Mouse (Mus musculus) heart, postnatal 10 days (tissue): Measurements from ENCODE around the gene Ap2a1. TPM values are rescaled to one million over a fixed set of nuclear protein-coding genes. Genes with fewer than 3 reads are reported as not detected.

Experiments
- DNase-seq, 2 experiments: peaks; one replicate each; pipeline ENCODE4 v3.0.0; 2021
- intact Hi-C: fragments of 180-260 bp; cut with DNase I; formaldehyde crosslinking; loops from one replicate; pipeline ENCODE4 v1.15.1; 2025
- total RNA-seq, 2 experiments: library from RNA; stranded (reverse); gene quantifications; 2 replicates each; pipeline ENCODE4 v1.2.3; 2021

Ap2a1 gene
- total RNA-seq, 2 experiments from 2014 or later = 90.9 to 91.1 TPM

GRCm38 (mm10) chr7:44868465-44868864 is 60.8 kb downstream of the Ap2a1 start:
- intact Hi-C loops = no loop called here
- DNase-seq = peak in 1 of 2 experiments; percentile 52

GRCm38 (mm10) chr7:44867802-44868201 is 61.5 kb downstream of the Ap2a1 start:
- intact Hi-C loops = no loop called here
- no peak for DNase-seq

GRCm38 (mm10) chr7:44867010-44867702 is 62.1 kb downstream of the Ap2a1 start:
- intact Hi-C loops = no loop called here
- no peak for DNase-seq

GRCm38 (mm10) chr7:44866276-44867009 is 62.9 kb downstream of the Ap2a1 start:
- intact Hi-C loops = no loop called here
- peak; percentile 85 to 87 for DNase-seq

- intact Hi-C loops = no loop called here
Observed at GRCm38 (mm10) chr7:44864595-44865542, 64.4 kb downstream of the Ap2a1 start.

GRCm38 (mm10) chr7:44863982-44864494 is 65.3 kb downstream of the Ap2a1 start:
- no peak for DNase-seq
- intact Hi-C loops = no loop called here

More at GRCm38 (mm10) chr7:44864595-44865542, 64.4 kb downstream of the Ap2a1 start:
- no peak for DNase-seq

- intact Hi-C loops = no loop called here
- DNase-seq = no peak
Observed at GRCm38 (mm10) chr7:44863210-44863609, 66.1 kb downstream of the Ap2a1 start.

- DNase-seq = no peak
- intact Hi-C loops = no loop called here
Observed at GRCm38 (mm10) chr7:44862434-44862833, 66.9 kb downstream of the Ap2a1 start.

GRCm38 (mm10) chr7:44861429-44861816 is 67.9 kb downstream of the Ap2a1 start:
- intact Hi-C loops = no loop called here
- no peak for DNase-seq

GRCm38 (mm10) chr7:44860576-44861428 is 68.5 kb downstream of the Ap2a1 start:
- DNase-seq = peak; percentile 75 to 87

GRCm38 (mm10) chr7:44859896-44860295 is 69.4 kb downstream of the Ap2a1 start:
- intact Hi-C loops = no loop called here

More at GRCm38 (mm10) chr7:44860576-44861428, 68.5 kb downstream of the Ap2a1 start:
- intact Hi-C loops = no loop called here

GRCm38 (mm10) chr7:44857905-44858304 is 71.4 kb downstream of the Ap2a1 start:
- intact Hi-C loops = no loop called here
- no peak for DNase-seq

More at GRCm38 (mm10) chr7:44859896-44860295, 69.4 kb downstream of the Ap2a1 start:
- DNase-seq = no peak

- intact Hi-C loops = no loop called here
- peak; percentile 90 to 93 for DNase-seq
Observed at GRCm38 (mm10) chr7:44857042-44857552, 72.2 kb downstream of the Ap2a1 start, which contains the start of gene Pnkp. Gene Pnkp (plus strand): TSS chr7:44857139.

GRCm38 (mm10) chr7:44856265-44856916 is 72.9 kb downstream of the Ap2a1 start:
- intact Hi-C loops = no loop called here

GRCm38 (mm10) chr7:44855036-44855435 is 74.3 kb downstream of the Ap2a1 start:
- intact Hi-C loops = no loop called here
- DNase-seq = no peak

More at GRCm38 (mm10) chr7:44856265-44856916, 72.9 kb downstream of the Ap2a1 start:
- DNase-seq = no peak

GRCm38 (mm10) chr7:44854356-44855031 is 74.8 kb downstream of the Ap2a1 start:
- intact Hi-C loops = no loop called here
- peak; percentile 91 to 92 for DNase-seq

GRCm38 (mm10) chr7:44853596-44854355 is 75.5 kb downstream of the Ap2a1 start:
- DNase-seq = no peak
- intact Hi-C loops = no loop called here
